Mouse (Mus musculus) bone marrow, adult 2 months (tissue): ENCODE measurements around the gene Prickle2.

Experiments
- CTCF ChIP-seq: fragments of 200-500 bp; IDR thresholded peaks from 2 replicates; pipeline ENCODE4 v1.5.1; 2011; ENCODE audit warnings: low read length, control low read depth; ENCODE audit not compliant: control insufficient read depth, insufficient read depth
- POLR2A ChIP-seq: fragments of 200-500 bp; IDR thresholded peaks from 2 replicates; pipeline ENCODE4 v1.6.1; 2011; ENCODE audit warnings: low read depth, mild to moderate bottlenecking, control low read depth, low read length, borderline replicate concordance; ENCODE audit not compliant: control insufficient read depth

GRCm38 (mm10) chr6:92609078-92609477, 96.9 kb downstream of the Prickle2 start:
- TF ChIP-seq CTCF (no peak), POLR2A (no peak)
